Comparison of ENCODE assay signal across 8 mouse cellular contexts in genomic region chr4:132113411-132114095, GRCm38 (mm10). TPM values are rescaled to one million over a fixed set of nuclear protein-coding genes. Genes with fewer than 3 reads are reported as not detected.
DNase-seq lines count a peak whose midpoint lies in the region; ATAC-seq and TF ChIP-seq lines count a peak whose summit lies in the region.

No protein-coding gene starts in this region.

- H3K4me2 ChIP-seq in intestine, embryonic 14.5 days (ENCODE audit: low read length) = peak overlapping the region; percentile 46

- no peak; the same call in 1 of the 2 replicates for ATAC-seq in cerebellum, adult (ENCODE audit: insufficient number of reproducible peaks, low FRiP score, low TSS enrichment)
- ATAC-seq in intestine, embryonic 14.5 days (replicated peaks; ENCODE audit: low FRiP score, low TSS enrichment, low read depth) = 0 out of 2 replicates have a peak, but pooled peaks have one; percentile 12

- H3K4me1 ChIP-seq in testis, adult 2 months (ENCODE audit: control insufficient read depth, insufficient read depth, low read length) = peaks cover 9% of the 10 kb centered on the region
- no peaks in the 10 kb centered on the region for H3K4me1 ChIP-seq in intestine, embryonic 14.5 days (replicated peaks; ENCODE audit: control insufficient read depth, insufficient read depth, low read length)
- peaks cover 40% of the 10 kb centered on the region for H3K4me1 ChIP-seq in midbrain, embryonic 10.5 days

- H3K27ac ChIP-seq in testis, adult 2 months (ENCODE audit: control insufficient read depth, insufficient read depth, low read depth, low read length) = no peak overlapping the region
- no peak overlapping the region for H3K27ac ChIP-seq in intestine, embryonic 14.5 days (ENCODE audit: low read depth)
- H3K27ac ChIP-seq in midbrain, embryonic 10.5 days (replicated peaks) = peak overlapping the region; percentile 50

- peak; percentile 10 for DNase-seq in cerebellum, adult 11 months
- no peak for DNase-seq in testis, postnatal 14 days (ENCODE audit: low spot score)
- DNase-seq in intestine, embryonic 14.5 days (ENCODE audit: low spot score) = no peak
- DNase-seq in midbrain, embryonic 10.5 days (ENCODE audit: low spot score) = peak; percentile 38
- DNase-seq in frontal cortex, postnatal 10 days (ENCODE audit: low spot score in 2 of 2) = no peak
- DNase-seq in spleen, postnatal 14 days (ENCODE audit: low spot score in 2 of 2) = no peak

- no peak overlapping the region for H3K9ac ChIP-seq in intestine, embryonic 14.5 days (ENCODE audit: low read length)

- 43% methylated on average over 53 of the region's 53 CpGs for WGBS in intestine, embryonic 14.5 days
- 42% methylated on average over 53 of the region's 53 CpGs for WGBS in midbrain, embryonic 10.5 days

- no peak; the same call in 1 of the 2 replicates for TF ChIP-seq CTCF in testis, adult 2 months (IDR thresholded peaks at IDR 0.05; ENCODE audit: control insufficient read depth, insufficient read depth, insufficient replicate concordance, low read depth, low read length)

- no peaks in the 10 kb centered on the region for H3K36me3 ChIP-seq in testis, adult 2 months (ENCODE audit: control insufficient read depth, insufficient read depth, low read length)
- H3K36me3 ChIP-seq in intestine, embryonic 14.5 days (ENCODE audit: control insufficient read depth, insufficient read depth, low read length) = no peaks in the 10 kb centered on the region
- no peaks in the 10 kb centered on the region for H3K36me3 ChIP-seq in midbrain, embryonic 10.5 days

- no peaks in the 10 kb centered on the region for H3K27me3 ChIP-seq in testis, adult 2 months (ENCODE audit: control insufficient read depth, insufficient read depth, low read length)
- no peaks in the 10 kb centered on the region for H3K27me3 ChIP-seq in intestine, embryonic 14.5 days (replicated peaks; ENCODE audit: control insufficient read depth, insufficient read depth, low read length)
- H3K27me3 ChIP-seq in midbrain, embryonic 10.5 days (ENCODE audit: low read depth, poor library complexity, severe bottlenecking) = peaks cover 39% of the 10 kb centered on the region

- H3K9me3 ChIP-seq in intestine, embryonic 14.5 days (ENCODE audit: control insufficient read depth, low read length) = no peaks in the 10 kb centered on the region
- H3K9me3 ChIP-seq in midbrain, embryonic 10.5 days (replicated peaks) = no peaks in the 10 kb centered on the region

- peak overlapping the region; percentile 41 for H3K4me3 ChIP-seq in testis, adult 2 months (ENCODE audit: control insufficient read depth, low read depth, low read length)
- H3K4me3 ChIP-seq in intestine, embryonic 14.5 days (ENCODE audit: low read depth, low read length) = peak overlapping the region; percentile 18
- H3K4me3 ChIP-seq in midbrain, embryonic 10.5 days = peak overlapping the region; percentile 47

- no peak for TF ChIP-seq POLR2A in testis, adult 2 months (IDR thresholded peaks at IDR 0.05; ENCODE audit: control insufficient read depth, low read depth, low read length)

RNA-seq across cellular contexts. Expression of gene Oprd1, which starts 30.7 kb away (rescaled TPM):
- polyA plus RNA-seq in testis, adult 2 months (2012; rRNA removed) = 0.61 and 0.83 TPM in 2 replicates
- polyA plus RNA-seq in intestine, embryonic 14.5 days (2014; fragmentation: Nextera tagmentation; extraction: Ambion mirVana) = 0.24 and 0.38 TPM in 2 replicates
- polyA plus RNA-seq in midbrain, embryonic 10.5 days (2016; fragmentation: Nextera tagmentation; extraction: Ambion mirVana) = 0.06 and 0.07 TPM in 2 replicates

RNA-seq across cellular contexts. Expression of gene Epb41, which starts 38.4 kb away (rescaled TPM):
- 8.7 and 9.6 TPM in 2 replicates for polyA plus RNA-seq in testis, adult 2 months (2012; rRNA removed)
- polyA plus RNA-seq in intestine, embryonic 14.5 days (2014; fragmentation: Nextera tagmentation; extraction: Ambion mirVana) = 59.6 and 65.1 TPM in 2 replicates
- polyA plus RNA-seq in midbrain, embryonic 10.5 days (2016; fragmentation: Nextera tagmentation; extraction: Ambion mirVana) = 123 and 167 TPM in 2 replicates

RNA-seq across cellular contexts. Expression of gene Gm10300, which starts 39.1 kb away (rescaled TPM):
- polyA plus RNA-seq in testis, adult 2 months (2012; rRNA removed) = not detected in 2 replicates
- 0.09 TPM in 1 of 2 replicates, not detected in the other for polyA plus RNA-seq in intestine, embryonic 14.5 days (2014; fragmentation: Nextera tagmentation; extraction: Ambion mirVana)
- polyA plus RNA-seq in midbrain, embryonic 10.5 days (2016; fragmentation: Nextera tagmentation; extraction: Ambion mirVana) = not detected in 2 replicates

Comparison
In these comparisons a context has a peak if more than half of its experiments do, and no peak if none do; other contexts are left out.
1. DNase-seq: peak in cerebellum, adult 11 months (single experiment) and midbrain, embryonic 10.5 days (single experiment); none in testis, postnatal 14 days (single experiment), intestine, embryonic 14.5 days (single experiment), frontal cortex, postnatal 10 days (0 of 2) and spleen, postnatal 14 days (0 of 2).
2. Peak in every context shown above with its lines, with median percentiles within 50 percentile points of each other: H3K4me3 ChIP-seq.